Mouse (Mus musculus) kidney, adult 2 months (tissue): ENCODE measurements around the gene Tmtc2.

Experiments
- CTCF ChIP-seq: fragments of 200-500 bp; conservative IDR thresholded peaks from 2 replicates; pipeline ENCODE4 v1.5.1; 2011; ENCODE audit warnings: low read depth, mild to moderate bottlenecking, control low read depth, low read length, moderate library complexity, mixed read lengths; ENCODE audit not compliant: insufficient read depth, insufficient read length
- POLR2A ChIP-seq: fragments of 200-500 bp; IDR thresholded peaks from one replicate; pipeline ENCODE4 v1.6.1; 2011; ENCODE audit warnings: low read depth, low read length, control low read depth

- TF ChIP-seq CTCF (no peak), POLR2A (no peak)
Measured at GRCm38 (mm10) chr10:105495248-105495647, 79.0 kb downstream of the Tmtc2 start.
